Mouse (Mus musculus) neural tube, embryonic 14.5 days (tissue): ENCODE data around the gene Usp2. TPM values are rescaled to one million over a fixed set of nuclear protein-coding genes. Genes with fewer than 3 reads are reported as not detected.

Source experiments
- ATAC-seq: fragments of 200-750 bp; cut with Nextera tagmentation; 2 replicates; pipeline ENCODE4 v1.8.0; 2017; ENCODE audit warnings: low read depth, mild to moderate bottlenecking, moderate TSS enrichment, moderate library complexity
- H3K27ac ChIP-seq: fragments of 300-500 bp; sonication (generic); 2 replicates; pipeline ENCODE4 v1.5.1; 2014; ENCODE audit warnings: low read depth, mild to moderate bottlenecking, control low read depth, low read length, moderate library complexity, mixed read lengths
- H3K27me3 ChIP-seq: fragments of 300-500 bp; sonication (generic); 2 replicates; pipeline ENCODE4 v1.6.1; 2014; ENCODE audit warnings: low read length; ENCODE audit not compliant: control insufficient read depth, insufficient read depth
- H3K36me3 ChIP-seq: fragments of 300-500 bp; sonication (generic); 2 replicates; pipeline ENCODE4 v1.6.1; 2014; ENCODE audit warnings: low read length, mixed read lengths; ENCODE audit not compliant: control insufficient read depth, insufficient read depth
- H3K4me1 ChIP-seq: fragments of 300-500 bp; sonication (generic); 2 replicates; pipeline ENCODE4 v1.6.1; 2014; ENCODE audit warnings: low read length; ENCODE audit not compliant: control insufficient read depth, insufficient read depth
- H3K4me2 ChIP-seq: fragments of 300-500 bp; sonication (generic); 2 replicates; pipeline ENCODE4 v1.6.1; 2014; ENCODE audit warnings: mild to moderate bottlenecking, low read depth, low read length, control low read depth
- H3K4me3 ChIP-seq: fragments of 300-500 bp; sonication (generic); 2 replicates; pipeline ENCODE4 v1.5.1; 2014; ENCODE audit warnings: low read depth, low read length, control low read depth, mixed read lengths
- H3K9ac ChIP-seq: fragments of 300-500 bp; sonication (generic); replicated peaks from 2 replicates; pipeline ENCODE4 v1.6.1; 2014; ENCODE audit warnings: low read depth, mild to moderate bottlenecking, control low read depth, low read length, mixed read lengths
- H3K9me3 ChIP-seq: fragments of 300-500 bp; sonication (generic); 2 replicates; pipeline ENCODE4 v1.6.1; 2016; ENCODE audit warnings: low read length; ENCODE audit not compliant: control insufficient read depth
- WGBS: fragments of 180-500 bp; shearing (Covaris S2); extraction: QIAGEN DNeasy Blood & Tissue Kit; methylation state at CpG from one replicate; pipeline ENCODE4 v1.1.7; 2014; 5-methylcytosine and 5-hydroxymethylcytosine counted together
- polyA plus RNA-seq: library from polyadenylated mRNA; unstranded; fragments of >200 nt; fragmentation: Nextera tagmentation; extraction: Ambion mirVana; gene quantifications from 2 replicates; pipeline ENCODE4 v1.2.1, GENCODE M21; 2014

Usp2 gene
- polyA plus RNA-seq, 1 experiment from 2014 or later, result 11.7 TPM

GRCm38 (mm10) chr9:44053936-44054335 lies 12.9 kb upstream of the Usp2 start:
- Histone ChIP-seq H3K9ac (no peak overlapping the region), H3K9me3 (no peaks in the 10 kb centered on the region), H3K4me1 (no peaks in the 10 kb centered on the region), H3K4me2 (no peak overlapping the region), H3K4me3 (no peak overlapping the region), H3K36me3 (no peaks in the 10 kb centered on the region), H3K27me3 (no peaks in the 10 kb centered on the region), H3K27ac (no peak overlapping the region)
- no peak for ATAC-seq
- WGBS, result 65% methylated on average over 1 of the region's 1 CpGs

- no peaks in the 10 kb centered on the region for H3K36me3 ChIP-seq
- no peaks in the 10 kb centered on the region for H3K27me3 ChIP-seq
- ATAC-seq, result no peak
- H3K9ac ChIP-seq, result no peak overlapping the region
- H3K4me3 ChIP-seq, result no peak overlapping the region
- no peak overlapping the region for H3K27ac ChIP-seq
- no peak overlapping the region for H3K4me2 ChIP-seq
- no peaks in the 10 kb centered on the region for H3K4me1 ChIP-seq
- 84% methylated on average over 6 of the region's 6 CpGs for WGBS
- H3K9me3 ChIP-seq, result no peaks in the 10 kb centered on the region
These were observed 8.2 kb upstream of the Usp2 start for GRCm38 (mm10) chr9:44058606-44059005.

GRCm38 (mm10) chr9:44065177-44065576 lies 1.6 kb upstream of the Usp2 start:
- H3K9ac ChIP-seq, result no peak overlapping the region
- H3K4me2 ChIP-seq, result no peak overlapping the region
- no peak for ATAC-seq
- no peaks in the 10 kb centered on the region for H3K9me3 ChIP-seq
- 44% methylated on average over 1 of the region's 1 CpGs for WGBS
- no peak overlapping the region for H3K4me3 ChIP-seq
- no peaks in the 10 kb centered on the region for H3K36me3 ChIP-seq
- no peaks in the 10 kb centered on the region for H3K4me1 ChIP-seq
- no peaks in the 10 kb centered on the region for H3K27me3 ChIP-seq
- H3K27ac ChIP-seq, result no peak overlapping the region

GRCm38 (mm10) chr9:44067241-44067959 lies 579 bp downstream of the Usp2 start:
- WGBS, result 9% methylated on average over 15 of the region's 15 CpGs
- Histone ChIP-seq H3K27me3 (no peaks in the 10 kb centered on the region), H3K4me1 (no peaks in the 10 kb centered on the region), H3K4me3 (peak overlapping the region; percentile 43), H3K27ac (peak overlapping the region; percentile 44), H3K9ac (peak overlapping the region; percentile 51; the same call in 1 of the 2 replicates), H3K4me2 (peak overlapping the region; percentile 80), H3K9me3 (no peaks in the 10 kb centered on the region), H3K36me3 (no peaks in the 10 kb centered on the region)
- peak; percentile 54 for ATAC-seq

- Histone ChIP-seq H3K4me3 (no peak overlapping the region), H3K36me3 (no peaks in the 10 kb centered on the region), H3K4me2 (no peak overlapping the region), H3K4me1 (no peaks in the 10 kb centered on the region), H3K9me3 (no peaks in the 10 kb centered on the region), H3K27me3 (no peaks in the 10 kb centered on the region), H3K9ac (no peak overlapping the region), H3K27ac (no peak overlapping the region)
- ATAC-seq, result no peak
- 81% methylated on average over 6 of the region's 6 CpGs for WGBS
These were observed 1.1 kb downstream of the Usp2 start for GRCm38 (mm10) chr9:44067960-44068330.

- Histone ChIP-seq H3K9me3 (no peaks in the 10 kb centered on the region), H3K27ac (no peak overlapping the region), H3K4me3 (no peak overlapping the region), H3K27me3 (no peaks in the 10 kb centered on the region), H3K9ac (no peak overlapping the region), H3K36me3 (no peaks in the 10 kb centered on the region), H3K4me2 (no peak overlapping the region), H3K4me1 (no peaks in the 10 kb centered on the region)
- ATAC-seq, result no peak
- WGBS, result 47% methylated on average over 7 of the region's 7 CpGs
These were observed 2.4 kb downstream of the Usp2 start for GRCm38 (mm10) chr9:44069252-44069651.

GRCm38 (mm10) chr9:44070113-44070843 lies 3.5 kb downstream of the Usp2 start:
- Histone ChIP-seq H3K36me3 (no peaks in the 10 kb centered on the region), H3K9me3 (no peaks in the 10 kb centered on the region), H3K27ac (no peak overlapping the region), H3K4me2 (no peak overlapping the region), H3K4me1 (no peaks in the 10 kb centered on the region), H3K9ac (no peak overlapping the region), H3K27me3 (no peaks in the 10 kb centered on the region), H3K4me3 (no peak overlapping the region)
- ATAC-seq, result no peak
- WGBS, result 74% methylated on average over 14 of the region's 14 CpGs

- H3K9ac ChIP-seq, result no peak overlapping the region
- no peak overlapping the region for H3K4me3 ChIP-seq
- ATAC-seq, result no peak
- H3K4me2 ChIP-seq, result no peak overlapping the region
- H3K36me3 ChIP-seq, result no peaks in the 10 kb centered on the region
- no peaks in the 10 kb centered on the region for H3K9me3 ChIP-seq
- no peak overlapping the region for H3K27ac ChIP-seq
- H3K4me1 ChIP-seq, result no peaks in the 10 kb centered on the region
- WGBS, result 36% methylated on average over 8 of the region's 8 CpGs
- H3K27me3 ChIP-seq, result no peaks in the 10 kb centered on the region
These were observed 4.0 kb downstream of the Usp2 start for GRCm38 (mm10) chr9:44070844-44071231.

- Histone ChIP-seq H3K36me3 (no peaks in the 10 kb centered on the region), H3K27ac (peak overlapping the region; percentile 81), H3K4me1 (no peaks in the 10 kb centered on the region), H3K27me3 (no peaks in the 10 kb centered on the region), H3K4me2 (peak overlapping the region; percentile 14; the same call in 1 of the 2 replicates), H3K9ac (no peak overlapping the region), H3K9me3 (no peaks in the 10 kb centered on the region), H3K4me3 (no peak overlapping the region)
- peak; percentile 72 for ATAC-seq
- 19% methylated on average over 11 of the region's 11 CpGs for WGBS
These were observed 5.2 kb downstream of the Usp2 start for GRCm38 (mm10) chr9:44071914-44072598.
